Mouse (Mus musculus) MEL (cell line): ENCODE results near the gene Syt11. TPM values are rescaled to one million over a fixed set of nuclear protein-coding genes. Genes with fewer than 3 reads are reported as not detected.
"Not testable (repeated sequence)": the region's sequence is repeated elsewhere in the genome, so short reads cannot be mapped to it uniquely, and the experiment has no call there.

Source experiments
- DNase-seq: peaks from one replicate; pipeline ENCODE4 v3.0.0; 2011; ENCODE audit warnings: low read depth, low spot score
- H3K27ac ChIP-seq: 2 replicates; pipeline ENCODE4 v1.5.1; 2012; ENCODE audit warnings: low read depth, mild to moderate bottlenecking, control low read depth, low read length, moderate library complexity; ENCODE audit not compliant: control insufficient read depth
- H3K27me3 ChIP-seq, 2 experiments: fragments of 150-350 bp in 1 of 2; sonication (generic) in 1 of 2; 2 replicates each; pipeline ENCODE4 v1.6.1; 2012; ENCODE audit warnings: low read length in 2 of 2, mild to moderate bottlenecking in 2 of 2, improper control_type of control experiment in 1 of 2, moderate library complexity in 1 of 2; ENCODE audit not compliant: insufficient read depth in 2 of 2, control insufficient read depth in 1 of 2
- H3K36me3 ChIP-seq, 2 experiments: 2 replicates each; pipeline ENCODE4 v1.6.1; 2012 to 2014; ENCODE audit warnings: low read length in 2 of 2, improper control_type of control experiment in 1 of 2, inconsistent platforms in 1 of 2, mild to moderate bottlenecking in 1 of 2; ENCODE audit not compliant: insufficient read depth in 2 of 2, control insufficient read depth in 1 of 2
- H3K4me1 ChIP-seq, 2 experiments: fragments of 150-350 bp in 1 of 2; sonication (generic) in 1 of 2; 2 replicates each; pipeline ENCODE4 v1.6.1; 2012; ENCODE audit warnings: low read length in 2 of 2, improper control_type of control experiment in 1 of 2, mild to moderate bottlenecking in 1 of 2; ENCODE audit not compliant: insufficient read depth in 2 of 2, control insufficient read depth in 1 of 2
- H3K4me3 ChIP-seq, 2 experiments: fragments of 150-350 bp in 1 of 2; sonication (generic) in 1 of 2; 2 replicates each; pipeline ENCODE4 v1.5.1; 2012; ENCODE audit warnings: low read depth in 2 of 2, low read length in 2 of 2, mild to moderate bottlenecking in 2 of 2, moderate library complexity in 2 of 2, control low read depth in 1 of 2, improper control_type of control experiment in 1 of 2; ENCODE audit not compliant: control insufficient read depth in 1 of 2, insufficient read depth in 1 of 2
- H3K79me2 ChIP-seq: 2 replicates; pipeline ENCODE4 v1.6.1; 2012; ENCODE audit warnings: mild to moderate bottlenecking, low read length, moderate library complexity; ENCODE audit not compliant: control insufficient read depth, poor library complexity, insufficient read depth
- H3K9ac ChIP-seq: 2 replicates; pipeline ENCODE4 v1.6.1; 2012; ENCODE audit warnings: low read depth, mild to moderate bottlenecking, control low read depth, low read length, moderate library complexity; ENCODE audit not compliant: control insufficient read depth, poor library complexity, severe bottlenecking
- H3K9me3 ChIP-seq: fragments of 150-350 bp; sonication (generic); replicated peaks from 2 replicates; pipeline ENCODE4 v1.6.1; 2012; ENCODE audit warnings: mild to moderate bottlenecking, low read length, improper control_type of control experiment, moderate library complexity; ENCODE audit not compliant: insufficient read depth
- CHD1 ChIP-seq: IDR thresholded peaks from 2 replicates; pipeline ENCODE4 v1.6.1; 2012; ENCODE audit warnings: low read depth, mild to moderate bottlenecking, inconsistent platforms, low read length, improper control_type of control experiment
- CTCF ChIP-seq, 3 experiments: IDR thresholded peaks in 2 of 3; conservative IDR thresholded peaks in 1 of 3; 2 replicates each; pipeline ENCODE4 v1.5.1; 2011 to 2012; ENCODE audit warnings: low read length in 3 of 3, low read depth in 2 of 3, mild to moderate bottlenecking in 2 of 3, improper control_type of control experiment in 1 of 3, inconsistent platforms in 1 of 3, mixed read lengths in 1 of 3, moderate library complexity in 1 of 3; ENCODE audit not compliant: control insufficient read depth in 1 of 3, insufficient read depth in 1 of 3, poor library complexity in 1 of 3, severe bottlenecking in 1 of 3
- ELF1 ChIP-seq: IDR thresholded peaks from 2 replicates; pipeline ENCODE4 v1.6.1; 2014; ENCODE audit warnings: low read depth, mild to moderate bottlenecking, inconsistent platforms, low read length, improper control_type of control experiment, moderate library complexity
- ETS1 ChIP-seq: IDR thresholded peaks from 2 replicates; pipeline ENCODE4 v1.6.1; 2012; ENCODE audit warnings: low read depth, mild to moderate bottlenecking, inconsistent platforms, low read length, improper control_type of control experiment, moderate library complexity
- JUND ChIP-seq: IDR thresholded peaks from 2 replicates; pipeline ENCODE4 v1.6.1; 2011; ENCODE audit warnings: low read depth, mild to moderate bottlenecking, improper control_type of control experiment, low read length
- KAT2A ChIP-seq: conservative IDR thresholded peaks from 2 replicates; pipeline ENCODE4 v1.6.1; 2012; ENCODE audit warnings: low read depth, low read length, improper control_type of control experiment, inconsistent platforms
- MAFK ChIP-seq: IDR thresholded peaks from 2 replicates; pipeline ENCODE4 v1.6.1; 2011; ENCODE audit warnings: low read depth, mild to moderate bottlenecking, low read length, improper control_type of control experiment, borderline replicate concordance
- MAX ChIP-seq: IDR thresholded peaks from 2 replicates; pipeline ENCODE4 v1.6.1; 2011; ENCODE audit warnings: low read length, improper control_type of control experiment
- MEF2A ChIP-seq: IDR thresholded peaks from 2 replicates; pipeline ENCODE4 v1.6.1; 2014; ENCODE audit warnings: low read depth, mild to moderate bottlenecking, inconsistent platforms, low read length, improper control_type of control experiment; ENCODE audit not compliant: poor library complexity, insufficient replicate concordance, severe bottlenecking; ENCODE audit errors: extremely low read depth
- MXI1 ChIP-seq: IDR thresholded peaks from 2 replicates; pipeline ENCODE4 v1.6.1; 2011; ENCODE audit warnings: mild to moderate bottlenecking, low read depth, low read length, improper control_type of control experiment
- NELFE ChIP-seq: IDR thresholded peaks from 2 replicates; pipeline ENCODE4 v1.6.1; 2011; ENCODE audit warnings: low read depth, low read length, improper control_type of control experiment
- NRF1 ChIP-seq: IDR thresholded peaks from 2 replicates; pipeline ENCODE4 v1.6.1; 2014; ENCODE audit warnings: low read depth, mild to moderate bottlenecking, inconsistent platforms, low read length, improper control_type of control experiment, moderate library complexity; ENCODE audit not compliant: poor library complexity, insufficient read depth, severe bottlenecking
- SIN3A ChIP-seq: IDR thresholded peaks from 2 replicates; pipeline ENCODE4 v1.6.1; 2012; ENCODE audit warnings: low read length, improper control_type of control experiment, inconsistent platforms
- TAL1 ChIP-seq: IDR thresholded peaks from 2 replicates; pipeline ENCODE4 v1.6.1; 2012; ENCODE audit warnings: mild to moderate bottlenecking, inconsistent platforms, low read length, moderate library complexity, mixed read lengths
- TBP ChIP-seq: IDR thresholded peaks from 2 replicates; pipeline ENCODE4 v1.8.0; 2011; ENCODE audit warnings: low read depth, low read length, improper control_type of control experiment
- TCF12 ChIP-seq: IDR thresholded peaks from 2 replicates; pipeline ENCODE4 v1.6.1; 2014; ENCODE audit warnings: low read depth, mild to moderate bottlenecking, inconsistent platforms, low read length, improper control_type of control experiment, moderate library complexity
- USF1 ChIP-seq: IDR thresholded peaks from 2 replicates; pipeline ENCODE4 v1.6.1; 2014; ENCODE audit warnings: low read depth, mild to moderate bottlenecking, inconsistent platforms, low read length, improper control_type of control experiment, moderate library complexity
- USF2 ChIP-seq, 2 experiments: IDR thresholded peaks; 2 replicates each; pipeline ENCODE4 v1.6.1; 2011 to 2012; ENCODE audit warnings: improper control_type of control experiment in 2 of 2, low read length in 2 of 2, borderline replicate concordance in 1 of 2, inconsistent platforms in 1 of 2, low read depth in 1 of 2, mild to moderate bottlenecking in 1 of 2; ENCODE audit not compliant: insufficient read depth in 1 of 2
- polyA plus RNA-seq, 2 experiments: library from polyadenylated mRNA; stranded (reverse) in 1 of 2; unstranded in 1 of 2; fragments of >175 nt in 1 of 2; fragments of >200 nt in 1 of 2; gene quantifications; 2 replicates each; pipeline versions ENCODE4 v1.2.1 to v1.2.4; 2012; ENCODE audit warnings: low replicate concordance in 2 of 2, low read depth in 1 of 2; ENCODE audit not compliant: insufficient read length in 2 of 2, insufficient read depth in 1 of 2, missing spikeins in 1 of 2
- total RNA-seq: library from RNA; depleted of rRNA; stranded (reverse); fragments of 300-350 nt; gene quantifications from 2 replicates; pipeline ENCODE4 v1.2.3, GENCODE M21; 2012

Gene Syt11
- total and polyA plus RNA-seq, 3 experiments = 0.19 to 1.4 TPM; not detected in 1

GRCm38 (mm10) chr3:88772399-88772798 lies 2.6 kb downstream of the Syt11 start:
- not testable (repeated sequence) for H3K4me1 ChIP-seq, H3K27me3 ChIP-seq, H3K79me2 ChIP-seq, H3K36me3 ChIP-seq, H3K27ac ChIP-seq, H3K9me3 ChIP-seq
- H3K4me3 ChIP-seq = peak overlapping the region; percentile 16 to 18; a peak in 2 of 4 replicates
- peak; percentile 62 for TF ChIP-seq ELF1
- TF ChIP-seq SIN3A = 0 out of 2 replicates have a peak, but pooled peaks have one; percentile 9
- DNase-seq = peak; percentile 91
- H3K9ac ChIP-seq = peak overlapping the region; percentile 35; the same call in 1 of the 2 replicates

GRCm38 (mm10) chr3:88771941-88772280 lies 3.1 kb downstream of the Syt11 start:
- not testable (repeated sequence) for DNase-seq, H3K36me3 ChIP-seq, H3K9me3 ChIP-seq, H3K9ac ChIP-seq, H3K27me3 ChIP-seq, H3K79me2 ChIP-seq, H3K4me1 ChIP-seq, H3K27ac ChIP-seq
- peak overlapping the region in 1 of 2 experiments; percentile 68; a peak in 2 of 4 replicates for H3K4me3 ChIP-seq

DNA sequence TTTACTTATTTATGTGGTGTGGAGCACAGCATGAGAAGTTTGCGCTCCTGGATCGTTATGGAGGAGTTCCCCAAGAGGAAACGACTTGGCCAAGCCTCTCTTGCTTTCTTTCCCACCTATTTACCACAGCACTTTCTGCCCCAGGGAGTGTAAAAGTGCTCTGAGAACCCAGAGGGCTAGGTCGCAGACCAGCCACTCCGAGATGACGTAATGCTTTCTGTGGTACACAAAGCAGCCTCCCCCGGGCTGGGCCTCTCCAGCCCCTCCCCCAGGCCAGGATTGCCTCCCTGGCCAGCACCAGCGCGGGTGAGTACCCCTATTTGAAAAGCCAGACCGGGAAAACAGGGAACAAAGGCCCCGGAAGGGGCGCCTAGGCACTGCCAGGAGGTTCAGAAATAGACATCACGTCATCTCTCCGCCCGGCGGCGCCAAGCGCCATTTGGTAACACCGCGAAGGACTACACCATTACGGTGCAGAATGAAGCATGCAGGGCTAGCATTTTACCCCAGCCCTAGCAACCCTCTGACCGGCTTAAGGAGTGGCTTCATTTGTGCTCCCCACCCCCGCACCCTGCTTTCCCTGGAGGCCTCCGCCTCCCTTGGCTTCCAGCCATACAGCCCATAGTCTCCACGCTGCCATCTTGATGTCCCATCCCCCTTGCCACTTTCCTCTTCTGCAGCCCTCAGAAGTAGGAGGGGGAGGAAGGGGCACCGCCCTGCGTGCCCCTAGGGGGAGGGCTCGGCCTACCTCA lies 3.6 kb downstream of the Syt11 start:
- peak overlapping the region; percentile 40 for H3K27ac ChIP-seq
- H3K79me2 ChIP-seq, H3K9me3 ChIP-seq, H3K36me3 ChIP-seq, H3K4me1 ChIP-seq, H3K27me3 ChIP-seq: not testable (repeated sequence)
- TF ChIP-seq NELFE (peak; percentile 44; the same call in 1 of the 2 replicates), TBP (0 out of 2 replicates have a peak, but pooled peaks have one; percentile 21), MAX (0 out of 2 replicates have a peak, but pooled peaks have one; percentile 21), ETS1 (0 out of 2 replicates have a peak, but pooled peaks have one; percentile 7)
- peak overlapping the region; percentile 32 for H3K9ac ChIP-seq
- H3K4me3 ChIP-seq = peak overlapping the region; percentile 42 to 68
- peak; percentile 79 for DNase-seq

GRCm38 (mm10) chr3:88762401-88762831 lies 12.5 kb downstream of the Syt11 start:
- Histone ChIP-seq H3K27me3 (no peaks in the 10 kb centered on the region; a peak in 1 of 4 replicates), H3K9ac (no peak overlapping the region), H3K36me3 (peaks cover 0 to 13% of the 10 kb centered on the region in 2 experiments; a peak in 2 of 4 replicates), H3K4me3 (no peak overlapping the region), H3K4me1 (peaks cover 8 to 14% of the 10 kb centered on the region in 2 experiments; a peak in 3 of 4 replicates), H3K79me2 (no peaks in the 10 kb centered on the region), H3K27ac (no peak overlapping the region), H3K9me3 (no peaks in the 10 kb centered on the region)
- no peak for DNase-seq
- TF ChIP-seq NRF1 = no peak
- TF ChIP-seq KAT2A = no peak
- TF ChIP-seq MEF2A = no peak
- TF ChIP-seq CTCF (IDR thresholded peaks at IDR 0.05 in 2 of 3, conservative IDR thresholded peaks at IDR 0.05 in 1 of 3; ENCODE audit: control insufficient read depth in 1 of 3, insufficient read depth in 1 of 3, low read depth in 2 of 3, low read length in 3 of 3, poor library complexity in 1 of 3, severe bottlenecking in 1 of 3) = peak in 2 of 3 experiments; percentile 17 to 31; a peak in 2 of 6 replicates
- no peak for TF ChIP-seq USF2 (IDR thresholded peaks at IDR 0.05; ENCODE audit: borderline replicate concordance in 1 of 2, insufficient read depth in 1 of 2, low read depth in 1 of 2, low read length in 2 of 2)
- TF ChIP-seq NELFE = no peak
- TF ChIP-seq TAL1 = no peak
- no peak for TF ChIP-seq MXI1
- TF ChIP-seq MAFK = no peak
- TF ChIP-seq CHD1 = no peak
- no peak for TF ChIP-seq JUND
- no peak for TF ChIP-seq USF1
- no peak for TF ChIP-seq TCF12
